Mouse (Mus musculus): ENCODE results near the gene St6gal1.

St6gal1 gene

GRCm38 (mm10) chr16:23299904-23300740, 75.6 kb downstream of the St6gal1 start:
- DNase-seq (ENCODE audit: low spot score), result no peak

DNA sequence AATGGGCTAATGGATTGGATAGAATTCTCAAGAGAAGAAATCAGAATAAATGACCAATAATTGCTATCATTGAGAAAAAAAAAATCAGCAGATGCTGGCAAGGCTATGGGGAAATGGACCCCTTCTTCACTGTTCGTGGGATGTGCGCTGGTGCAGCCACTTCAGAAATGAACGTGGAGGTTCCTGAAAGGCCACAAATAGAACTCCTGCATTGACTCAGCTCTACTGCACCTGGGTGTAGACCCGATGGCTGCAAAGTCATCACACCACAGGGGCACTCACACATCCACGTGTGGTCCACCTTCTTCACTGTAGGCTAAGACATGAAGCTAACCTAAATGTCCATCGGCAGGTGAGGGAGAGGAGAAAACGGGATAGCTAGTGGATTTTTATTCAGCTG, 77.2 kb downstream of the St6gal1 start:
- no peak for DNase-seq (ENCODE audit: low spot score)

GRCm38 (mm10) chr16:23305830-23306623, 81.5 kb downstream of the St6gal1 start:
- DNase-seq (ENCODE audit: low spot score), result no peak

GRCm38 (mm10) chr16:23307142-23307968, 82.8 kb downstream of the St6gal1 start:
- no peak for DNase-seq (ENCODE audit: low spot score)

DNA sequence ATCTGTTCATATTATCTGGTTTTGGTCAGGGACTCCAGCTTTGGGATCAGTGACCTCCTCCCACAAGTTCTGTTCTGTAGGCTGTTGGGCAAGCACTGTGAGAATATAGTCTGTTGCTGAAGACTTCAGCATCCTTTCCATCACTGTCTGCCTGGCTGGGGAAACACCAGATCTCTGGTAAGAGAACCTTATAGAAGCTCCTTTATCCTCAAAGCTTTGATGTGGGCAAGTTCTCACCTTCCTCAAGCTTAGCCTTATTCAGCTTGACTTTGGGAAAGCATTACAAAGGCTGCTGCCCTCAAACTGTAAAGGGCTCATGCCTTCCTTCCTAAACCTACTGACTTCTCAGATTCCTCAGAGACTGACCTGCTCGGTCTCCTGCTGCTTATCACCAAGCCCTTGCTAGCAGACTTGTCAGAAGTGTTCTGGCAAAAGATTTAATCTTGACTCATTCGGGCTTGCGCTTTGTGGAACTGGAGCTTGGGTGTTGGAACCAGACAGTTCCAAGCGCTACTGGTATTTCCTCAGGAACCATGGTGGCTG, 83.5 kb downstream of the St6gal1 start:
- DNase-seq (ENCODE audit: low spot score), result no peak

DNA sequence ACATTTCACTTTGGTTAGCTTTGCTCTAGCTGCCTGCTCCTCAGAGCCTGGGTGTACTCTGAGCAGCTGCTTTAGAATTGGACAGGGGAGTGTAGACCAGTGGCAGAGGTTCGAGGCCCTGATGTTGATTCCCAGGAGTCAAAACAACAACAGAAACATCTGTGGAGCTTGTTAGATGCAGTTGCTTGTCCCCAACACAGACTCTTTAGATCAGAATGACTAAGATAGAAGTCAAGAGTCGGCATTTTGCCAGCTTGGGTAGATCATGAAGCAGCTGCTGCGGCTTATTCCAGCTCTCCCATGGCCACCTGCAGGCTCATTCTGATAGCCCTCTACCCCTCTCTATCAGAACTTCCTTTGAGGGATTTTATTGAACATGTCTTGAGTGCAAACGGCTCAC, 84.5 kb downstream of the St6gal1 start:
- no peak for DNase-seq (ENCODE audit: low spot score)

DNA sequence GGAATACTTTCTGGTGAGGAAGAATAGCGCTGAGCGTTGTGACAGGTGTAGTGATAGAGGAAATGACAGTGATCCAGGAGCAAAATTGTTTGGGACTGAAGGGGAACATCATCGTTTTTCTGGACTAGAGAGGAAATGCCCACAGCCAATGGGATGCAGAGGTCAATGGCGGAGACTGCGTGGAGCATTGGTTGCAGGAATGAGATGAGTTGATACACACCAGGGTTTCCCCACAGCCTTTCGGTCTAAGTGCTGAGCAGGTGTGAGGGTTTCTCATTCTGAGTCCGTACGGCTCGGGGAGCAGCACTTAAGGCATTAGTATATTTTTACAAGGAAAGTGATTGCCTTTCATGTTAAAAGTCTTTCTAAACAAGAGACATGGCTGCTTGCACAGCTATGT, 88.1 kb downstream of the St6gal1 start:
- DNase-seq (ENCODE audit: low spot score), result no peak

DNA sequence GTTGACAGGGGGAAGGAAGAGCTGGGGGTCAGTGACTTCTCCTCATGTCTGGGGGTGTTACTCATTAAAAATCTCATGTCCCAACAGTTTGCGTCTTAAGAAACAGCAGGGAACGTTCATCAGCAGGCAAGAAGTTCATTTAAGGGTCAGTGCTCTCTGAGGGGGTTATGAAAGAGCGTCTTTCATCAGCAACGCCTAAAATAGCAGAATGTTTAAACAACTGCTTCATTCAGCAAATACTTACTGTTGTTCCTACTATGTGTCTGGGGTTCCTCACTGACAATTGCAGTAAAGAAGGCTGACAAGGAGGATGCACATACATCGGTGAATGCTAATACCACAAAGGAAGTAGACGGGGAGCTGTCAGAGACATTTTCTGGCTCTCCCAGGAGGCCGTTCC, 90.2 kb downstream of the St6gal1 start:
- DNase-seq (ENCODE audit: low spot score), result no peak

DNA sequence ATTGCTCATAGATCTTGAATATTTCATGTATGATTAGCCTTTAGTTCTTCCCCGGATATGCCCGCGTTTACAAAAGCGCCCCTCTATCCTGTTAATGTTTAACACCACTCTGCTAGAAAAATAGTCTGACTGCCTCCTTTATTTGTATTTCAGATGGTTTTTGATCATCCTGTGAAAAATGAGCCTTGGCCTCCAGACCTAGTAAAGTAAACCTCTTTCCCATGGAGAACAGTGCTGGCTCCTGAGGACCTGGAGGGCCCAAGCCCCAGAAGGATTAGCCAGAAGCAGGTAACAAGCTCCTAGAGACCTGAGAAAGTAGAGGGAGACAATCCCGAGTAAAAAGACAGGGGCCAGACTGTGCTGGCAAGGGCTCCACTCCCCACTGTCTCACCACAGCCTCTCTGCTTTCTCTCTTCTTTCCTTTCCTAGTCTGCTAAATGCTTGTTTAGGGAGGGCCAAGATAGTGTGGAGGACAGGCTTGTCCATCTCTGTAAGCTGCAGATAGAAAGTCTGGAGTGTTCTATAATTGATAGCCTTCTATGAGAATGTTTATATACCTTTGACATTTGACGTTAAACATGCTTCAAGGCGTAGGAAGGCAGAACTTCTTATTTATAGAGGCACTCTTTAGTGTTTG, 93.0 kb downstream of the St6gal1 start:
- no peak for DNase-seq (ENCODE audit: low spot score)

GRCm38 (mm10) chr16:23320025-23320424, 95.5 kb downstream of the St6gal1 start:
- DNase-seq (ENCODE audit: low spot score), result no peak

GRCm38 (mm10) chr16:23320579-23320978, 96.0 kb downstream of the St6gal1 start:
- DNase-seq (ENCODE audit: low spot score), result no peak

GRCm38 (mm10) chr16:23322453-23322852, 97.9 kb downstream of the St6gal1 start:
- DNase-seq (ENCODE audit: low spot score), result no peak

DNA sequence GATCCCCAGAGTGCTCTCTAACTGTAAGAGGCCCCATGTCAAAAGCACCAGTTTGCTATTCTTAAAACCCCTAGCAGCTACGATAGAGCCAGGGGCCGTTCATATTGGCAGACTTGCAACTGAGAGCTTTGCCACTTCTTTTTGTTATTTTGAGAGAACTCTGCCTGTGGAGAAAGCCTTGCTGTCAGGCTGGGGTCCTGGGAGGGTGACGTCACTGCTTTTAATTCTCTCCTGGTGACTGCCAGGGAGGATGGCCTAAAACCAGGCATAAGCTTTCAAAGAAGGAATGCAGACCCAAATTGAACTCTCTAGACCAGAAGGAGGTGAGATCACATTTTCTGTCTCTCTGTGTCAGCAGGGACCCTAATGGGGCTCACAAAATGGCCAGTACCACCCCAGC, 99.4 kb downstream of the St6gal1 start:
- no peak for DNase-seq (ENCODE audit: low spot score)

GRCm38 (mm10) chr16:23324867-23325650, 100.5 kb downstream of the St6gal1 start:
- DNase-seq (ENCODE audit: low spot score), result no peak

DNA sequence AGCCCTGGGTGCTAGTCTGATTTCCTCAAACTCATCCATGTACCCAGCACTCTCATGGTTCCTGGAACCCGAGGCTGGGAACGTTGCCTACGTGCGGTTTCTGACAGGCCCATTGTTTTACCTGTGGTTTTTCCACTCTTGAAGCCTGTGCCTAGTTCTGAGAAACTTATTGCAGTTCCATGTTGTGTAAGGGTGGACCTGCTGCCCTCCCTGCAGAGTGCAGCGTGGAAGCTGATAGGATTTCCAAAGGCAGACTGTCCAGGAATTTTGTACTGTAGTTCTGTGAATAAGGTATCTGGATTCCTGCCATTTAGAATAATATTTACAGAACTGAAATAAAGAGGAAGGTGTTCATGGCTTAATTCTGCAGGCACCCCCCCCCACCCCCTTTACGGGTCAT, 102.1 kb downstream of the St6gal1 start:
- no peak for DNase-seq (ENCODE audit: low spot score)

- no peak for DNase-seq (ENCODE audit: low spot score)
These were observed 102.7 kb downstream of the St6gal1 start for GRCm38 (mm10) chr16:23327266-23327665.

GRCm38 (mm10) chr16:23328201-23328600, 103.7 kb downstream of the St6gal1 start:
- DNase-seq (ENCODE audit: low spot score), result no peak

DNA sequence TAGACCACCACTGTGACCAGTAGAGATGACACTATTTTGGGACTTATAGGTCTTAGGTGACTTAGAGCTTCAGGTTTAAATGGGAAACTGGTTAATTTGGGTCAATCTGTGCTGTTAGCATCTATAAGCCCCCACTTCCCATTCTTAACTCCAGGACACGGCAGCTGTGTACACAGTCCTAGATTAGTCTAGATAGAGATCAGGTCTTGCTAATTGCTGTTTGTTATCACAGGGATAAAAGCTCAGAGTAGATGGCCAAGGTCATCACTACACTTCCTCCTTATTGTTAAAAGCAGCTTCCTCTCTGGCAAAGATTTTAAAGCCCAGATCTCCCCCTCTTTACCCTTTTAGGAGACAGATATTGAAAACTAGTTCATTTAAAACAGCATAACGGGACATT, 107.6 kb downstream of the St6gal1 start:
- no peak for DNase-seq (ENCODE audit: low spot score)

GRCm38 (mm10) chr16:23332686-23333085, 108.1 kb downstream of the St6gal1 start:
- DNase-seq (ENCODE audit: low spot score), result no peak

DNA sequence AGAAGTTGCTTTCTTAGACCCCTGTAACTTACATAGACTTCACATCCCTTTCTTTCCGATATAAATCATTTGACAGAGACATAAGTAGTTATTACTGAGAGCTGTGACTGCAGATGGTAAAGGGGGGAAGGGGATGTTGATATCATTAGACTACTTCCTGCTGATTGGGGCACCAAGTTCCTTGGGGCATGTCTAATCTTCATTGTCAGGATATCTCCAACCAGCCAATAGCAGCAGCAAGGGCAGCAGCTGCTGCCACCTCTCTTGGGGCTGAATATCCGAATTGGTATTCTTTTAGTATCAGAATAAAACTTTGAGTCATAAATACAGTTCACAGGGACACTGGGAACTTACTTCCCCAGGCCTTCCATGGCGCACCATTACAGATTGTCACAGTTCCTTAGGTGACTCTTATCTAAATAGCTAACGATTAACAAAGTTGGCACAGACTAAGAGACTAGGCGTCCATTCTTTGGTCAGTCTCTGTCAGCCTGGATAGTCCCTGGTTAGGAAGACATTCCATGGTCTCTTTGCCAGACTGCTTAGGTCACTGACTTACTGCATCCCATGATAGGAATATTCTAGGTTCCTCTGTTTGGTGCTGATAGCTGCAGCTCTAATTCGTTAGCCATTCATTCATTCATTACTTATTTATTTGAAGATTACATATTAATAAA, 109.5 kb downstream of the St6gal1 start:
- DNase-seq (ENCODE audit: low spot score), result no peak

Data from testis, postnatal 14 days (tissue).